Mouse (Mus musculus) heart, embryonic 10.5 days (tissue): Measurements from ENCODE around the gene Nxph3. TPM values are rescaled to one million over a fixed set of nuclear protein-coding genes. Genes with fewer than 3 reads are reported as not detected.

ENCODE experiments used
- DNase-seq: peaks from one replicate; pipeline ENCODE4 v3.0.0-alpha.2; 2017; ENCODE audit warnings: low spot score
- H3K27ac ChIP-seq: fragments of 300-500 bp; sonication (generic); 2 replicates; pipeline ENCODE4 v1.5.1; 2016; ENCODE audit warnings: mild to moderate bottlenecking
- H3K27me3 ChIP-seq: fragments of 300-500 bp; sonication (generic); 2 replicates; pipeline ENCODE4 v1.6.1; 2016; ENCODE audit warnings: mild to moderate bottlenecking; ENCODE audit not compliant: poor library complexity, insufficient read depth, severe bottlenecking
- H3K36me3 ChIP-seq: fragments of 300-500 bp; sonication (generic); 2 replicates; pipeline ENCODE4 v1.6.1; 2016; ENCODE audit warnings: mild to moderate bottlenecking, moderate library complexity
- H3K4me1 ChIP-seq: fragments of 300-500 bp; sonication (generic); 2 replicates; pipeline ENCODE4 v1.6.1; 2016; ENCODE audit warnings: mild to moderate bottlenecking
- H3K4me3 ChIP-seq: fragments of 300-500 bp; sonication (generic); 2 replicates; pipeline ENCODE4 v1.5.1; 2016; ENCODE audit warnings: mild to moderate bottlenecking, moderate library complexity
- H3K9me3 ChIP-seq: fragments of 300-500 bp; sonication (generic); 2 replicates; pipeline ENCODE4 v1.6.1; 2016; ENCODE audit warnings: mild to moderate bottlenecking, moderate library complexity
- WGBS: fragments of 180-500 bp; shearing (Covaris S2); methylation state at CpG from one replicate; pipeline ENCODE4 v1.1.7; 2016; 5-methylcytosine and 5-hydroxymethylcytosine counted together
- polyA plus RNA-seq: library from polyadenylated mRNA; unstranded; fragments of >200 nt; fragmentation: Nextera tagmentation; extraction: Ambion mirVana; gene quantifications from 2 replicates; pipeline ENCODE4 v1.2.1, GENCODE M21; 2016

The Nxph3 gene
- 0.21 and 0.77 TPM in 2 replicates for polyA plus RNA-seq

DNA sequence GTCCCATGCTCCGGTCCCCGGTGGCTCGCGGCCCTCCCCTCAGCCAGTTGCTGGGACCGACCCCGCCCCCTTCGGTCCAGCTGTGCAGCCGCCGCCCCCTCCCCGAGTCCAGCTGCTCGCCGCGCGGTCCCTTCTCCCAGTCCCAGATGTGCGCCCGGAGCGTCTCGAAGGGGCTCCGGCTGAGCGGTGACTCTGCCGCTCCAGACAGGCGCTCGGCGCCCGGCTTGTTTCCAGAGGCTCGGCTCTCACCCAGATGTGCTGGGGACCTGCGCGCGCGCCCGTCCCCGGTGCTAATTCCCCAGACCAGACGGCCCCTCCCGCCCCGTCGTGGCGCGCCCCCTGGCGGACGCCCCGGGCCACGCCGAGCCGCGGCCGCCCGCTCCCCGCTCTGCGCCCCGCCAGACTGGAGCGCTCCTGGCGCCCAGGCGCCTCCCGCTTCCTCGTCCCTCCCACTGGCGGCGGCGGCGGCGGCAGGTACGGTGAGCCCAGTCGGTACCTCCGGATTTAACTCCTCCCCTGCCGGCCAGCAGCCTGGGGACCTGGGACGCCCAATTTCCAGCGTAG is at the start of gene Nxph3:
Gene Nxph3, minus strand, starts transcription at position 273 of the 564 bp plus-strand sequence.
- Histone ChIP-seq H3K36me3 (no peaks in the 10 kb centered on the region), H3K27ac (peak within 1 kb of the TSS; percentile 67), H3K4me3 (peak within 1 kb of the TSS; percentile 71), H3K4me1 (peaks cover 42% of the 10 kb centered on the region), H3K27me3 (peaks cover 91% of the 10 kb centered on the region), H3K9me3 (no peaks in the 10 kb centered on the region)
- WGBS: under 1% methylated on average over 66 of the region's 66 CpGs
- no peak for DNase-seq

DNA sequence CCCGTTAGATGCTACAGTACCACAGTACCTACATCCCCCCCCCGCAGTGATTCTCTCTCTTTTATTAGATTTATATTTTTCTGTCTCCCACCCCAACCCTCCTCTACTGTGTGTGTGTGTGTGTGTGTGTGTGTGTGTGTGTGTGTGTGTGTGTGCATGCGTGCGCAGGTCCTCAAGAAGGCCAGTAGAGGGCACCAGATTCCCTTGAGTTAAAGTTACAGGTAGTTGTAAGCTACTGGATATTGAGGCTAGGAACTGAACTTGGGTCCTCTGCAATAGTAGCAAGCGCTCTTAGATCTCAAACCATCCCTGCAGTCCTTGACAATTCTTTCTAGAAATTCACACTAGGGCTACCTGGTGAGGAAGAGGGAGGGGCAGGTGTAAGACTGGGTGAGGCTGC is 49.5 kb upstream of the Nxph3 start:
- peaks cover 19% of the 10 kb centered on the region for H3K27me3 ChIP-seq
- H3K27ac ChIP-seq: no peak overlapping the region
- no peak for DNase-seq
- H3K9me3 ChIP-seq: no peaks in the 10 kb centered on the region; the same call in 1 of the 2 replicates
- peaks cover 31% of the 10 kb centered on the region for H3K4me1 ChIP-seq
- H3K36me3 ChIP-seq: no peaks in the 10 kb centered on the region
- WGBS: 92% methylated on average over 5 of the region's 5 CpGs
- no peak overlapping the region for H3K4me3 ChIP-seq

DNA sequence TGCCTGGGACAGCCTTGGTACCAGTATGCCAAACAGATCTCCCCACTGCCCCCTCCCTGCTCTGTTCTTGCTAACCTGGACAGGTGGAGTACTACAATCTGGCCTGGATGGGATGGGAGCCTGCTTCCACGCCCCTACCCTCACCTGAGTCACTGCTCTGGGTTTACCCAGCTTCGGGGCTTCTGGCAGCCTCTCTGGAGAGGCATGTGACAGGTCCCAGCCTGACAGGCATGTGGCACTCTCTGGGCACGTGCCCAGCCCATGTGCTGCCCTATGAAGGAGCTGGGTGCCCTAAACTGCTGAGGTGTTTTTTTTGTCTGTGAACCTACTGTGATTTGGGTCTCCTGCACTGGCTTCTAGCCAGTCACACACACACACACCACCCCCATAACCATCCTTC is 46.4 kb upstream of the Nxph3 start:
- DNase-seq: no peak
- Histone ChIP-seq H3K4me3 (no peak overlapping the region), H3K36me3 (no peaks in the 10 kb centered on the region), H3K9me3 (no peaks in the 10 kb centered on the region; the same call in 1 of the 2 replicates), H3K27ac (0 out of 2 replicates have a peak overlapping the region, but pooled peaks have one; percentile 1), H3K4me1 (peaks cover 23% of the 10 kb centered on the region), H3K27me3 (peaks cover 32% of the 10 kb centered on the region)
- 54% methylated on average over 3 of the region's 3 CpGs for WGBS

DNA sequence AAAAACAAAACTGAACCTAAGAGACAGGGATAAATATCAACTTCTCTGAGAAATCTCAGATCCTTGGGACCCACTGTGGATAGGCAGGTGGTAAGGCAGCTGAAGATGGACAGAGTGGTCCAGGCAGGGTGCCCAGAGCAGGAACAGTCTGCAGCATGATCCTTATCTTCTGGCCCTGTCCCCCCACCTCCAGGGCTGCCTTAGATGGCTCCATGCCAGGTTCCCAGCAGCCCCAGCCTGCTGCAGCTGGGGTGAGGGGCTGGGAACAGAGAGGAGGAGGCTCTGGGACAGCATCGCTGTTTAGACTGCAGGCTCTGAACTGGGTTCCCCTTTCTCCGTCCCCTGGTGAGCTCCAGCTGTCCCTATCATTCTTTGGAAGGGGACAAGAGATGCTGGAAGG is 45.4 kb upstream of the Nxph3 start:
- Histone ChIP-seq H3K36me3 (no peaks in the 10 kb centered on the region), H3K27me3 (peaks cover 35% of the 10 kb centered on the region), H3K4me1 (peaks cover 18% of the 10 kb centered on the region), H3K27ac (no peak overlapping the region), H3K9me3 (no peaks in the 10 kb centered on the region; the same call in 1 of the 2 replicates), H3K4me3 (no peak overlapping the region)
- 75% methylated on average over 2 of the region's 2 CpGs for WGBS
- no peak for DNase-seq

DNA sequence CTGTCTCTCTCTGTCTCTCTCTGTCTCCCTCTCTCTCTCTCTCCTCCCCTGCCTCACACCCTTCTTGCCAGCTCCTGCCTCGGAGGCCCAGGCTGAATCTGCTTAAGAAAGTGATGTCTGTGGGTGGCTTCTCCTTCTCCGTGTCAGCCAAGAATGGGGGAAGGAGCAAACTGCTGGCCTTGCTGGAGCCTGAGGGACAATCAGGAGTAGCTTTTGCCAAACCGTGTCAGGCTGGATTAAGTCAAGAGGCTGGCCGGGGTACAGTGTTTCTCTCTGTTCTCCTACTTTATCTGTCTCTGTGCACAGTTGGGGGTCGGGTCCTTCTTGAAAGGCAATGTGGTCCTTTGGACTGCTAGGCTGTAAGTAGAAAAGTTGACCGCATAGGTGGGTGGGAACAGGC is 43.3 kb upstream of the Nxph3 start:
- Histone ChIP-seq H3K36me3 (no peaks in the 10 kb centered on the region), H3K27ac (no peak overlapping the region), H3K9me3 (no peaks in the 10 kb centered on the region), H3K4me1 (peaks cover 18% of the 10 kb centered on the region), H3K4me3 (no peak overlapping the region), H3K27me3 (peaks cover 37% of the 10 kb centered on the region)
- WGBS: 23% methylated on average over 6 of the region's 6 CpGs
- DNase-seq: no peak

DNA sequence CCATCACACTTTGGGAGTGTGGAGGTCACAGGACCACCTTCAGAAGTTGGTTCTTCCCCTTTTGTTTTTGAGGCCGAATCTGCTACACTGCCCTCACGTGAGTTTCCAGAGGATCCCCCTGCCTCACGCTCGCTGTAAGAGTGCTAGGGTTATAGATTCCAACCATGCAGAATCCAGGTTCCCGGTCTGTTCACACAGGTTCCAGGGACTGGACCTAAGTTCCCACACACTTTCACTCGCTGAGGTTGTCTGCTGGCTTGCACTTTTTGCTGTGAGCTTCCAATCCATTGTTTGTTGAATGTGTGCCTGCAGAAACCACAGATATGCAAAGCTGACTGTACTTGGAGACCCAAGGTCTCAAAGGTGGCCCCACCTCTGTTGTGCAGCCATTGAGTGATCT is 42.7 kb upstream of the Nxph3 start:
- Histone ChIP-seq H3K36me3 (no peaks in the 10 kb centered on the region), H3K4me1 (peaks cover 18% of the 10 kb centered on the region), H3K27me3 (peaks cover 37% of the 10 kb centered on the region), H3K27ac (no peak overlapping the region), H3K9me3 (no peaks in the 10 kb centered on the region), H3K4me3 (no peak overlapping the region)
- DNase-seq: no peak
- WGBS: 79% methylated on average over 6 of the region's 6 CpGs

DNA sequence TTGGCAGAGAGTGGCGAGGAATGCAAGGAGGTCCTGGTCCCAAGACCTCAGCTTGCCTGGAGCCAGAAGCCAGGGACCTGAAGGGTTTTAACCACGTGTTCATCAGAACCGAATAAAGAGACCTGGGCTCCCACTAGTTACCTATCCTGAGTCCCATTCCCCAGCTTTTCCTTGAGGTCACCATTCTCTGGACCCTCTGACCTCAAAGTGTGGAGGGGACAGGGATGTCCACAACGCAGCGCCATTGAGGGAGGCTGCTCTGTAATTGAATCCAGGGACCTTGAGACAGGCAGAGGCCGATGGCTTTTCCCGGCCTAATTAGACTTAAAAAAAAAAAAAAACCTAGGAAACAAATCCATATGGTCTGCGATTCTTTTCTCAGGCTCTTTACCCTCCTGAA is 40.9 kb upstream of the Nxph3 start:
- no peak for DNase-seq
- H3K27ac ChIP-seq: no peak overlapping the region

DNA sequence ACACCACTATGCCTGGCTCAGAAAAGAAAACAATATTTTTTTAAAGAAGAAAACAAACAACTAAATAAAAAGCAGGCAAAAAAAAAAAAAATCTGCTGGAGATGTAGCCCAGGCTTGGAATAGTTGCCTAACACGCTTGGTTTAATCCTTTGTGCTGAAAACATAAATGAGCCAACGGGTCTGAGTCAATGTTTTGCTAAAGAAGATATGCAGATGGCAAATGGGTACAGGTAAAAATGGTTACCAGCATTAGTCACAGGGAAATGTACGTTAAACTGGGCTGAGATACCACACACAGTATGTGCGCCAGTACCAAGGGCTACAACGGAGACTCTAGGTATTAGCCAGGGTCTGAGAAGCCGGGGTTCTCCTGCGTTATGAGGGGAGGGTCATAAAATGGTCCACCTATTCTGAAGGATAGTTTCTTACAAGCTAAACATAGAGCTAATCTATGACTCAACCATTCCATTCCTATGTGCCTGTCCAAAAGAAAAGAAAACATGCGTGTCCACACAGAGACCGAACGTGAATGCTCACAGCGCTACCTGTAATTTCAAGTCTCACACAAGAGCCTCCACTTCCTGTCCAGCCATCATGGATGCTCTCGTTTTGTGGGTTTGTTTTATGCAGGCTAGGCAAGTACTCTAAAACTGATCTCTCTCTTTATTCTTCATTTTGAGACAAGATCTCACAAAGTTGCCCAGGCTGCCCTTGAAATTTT is 36.1 kb upstream of the Nxph3 start:
- WGBS: 84% methylated on average over 12 of the region's 12 CpGs
- Histone ChIP-seq H3K36me3 (no peaks in the 10 kb centered on the region), H3K9me3 (no peaks in the 10 kb centered on the region), H3K4me3 (no peak overlapping the region), H3K4me1 (peaks cover 9% of the 10 kb centered on the region; the same call in 1 of the 2 replicates), H3K27ac (no peak overlapping the region), H3K27me3 (0 out of 2 replicates have a peak, but pooled peaks cover 5% of the 10 kb centered on the region)
- no peak for DNase-seq

More for the DNA sequence above, 40.9 kb upstream of the Nxph3 start:
- Histone ChIP-seq H3K9me3 (no peaks in the 10 kb centered on the region), H3K4me3 (no peak overlapping the region), H3K4me1 (peaks cover 16% of the 10 kb centered on the region), H3K36me3 (no peaks in the 10 kb centered on the region), H3K27me3 (peaks cover 32% of the 10 kb centered on the region)
- 50% methylated on average over 8 of the region's 8 CpGs for WGBS

DNA sequence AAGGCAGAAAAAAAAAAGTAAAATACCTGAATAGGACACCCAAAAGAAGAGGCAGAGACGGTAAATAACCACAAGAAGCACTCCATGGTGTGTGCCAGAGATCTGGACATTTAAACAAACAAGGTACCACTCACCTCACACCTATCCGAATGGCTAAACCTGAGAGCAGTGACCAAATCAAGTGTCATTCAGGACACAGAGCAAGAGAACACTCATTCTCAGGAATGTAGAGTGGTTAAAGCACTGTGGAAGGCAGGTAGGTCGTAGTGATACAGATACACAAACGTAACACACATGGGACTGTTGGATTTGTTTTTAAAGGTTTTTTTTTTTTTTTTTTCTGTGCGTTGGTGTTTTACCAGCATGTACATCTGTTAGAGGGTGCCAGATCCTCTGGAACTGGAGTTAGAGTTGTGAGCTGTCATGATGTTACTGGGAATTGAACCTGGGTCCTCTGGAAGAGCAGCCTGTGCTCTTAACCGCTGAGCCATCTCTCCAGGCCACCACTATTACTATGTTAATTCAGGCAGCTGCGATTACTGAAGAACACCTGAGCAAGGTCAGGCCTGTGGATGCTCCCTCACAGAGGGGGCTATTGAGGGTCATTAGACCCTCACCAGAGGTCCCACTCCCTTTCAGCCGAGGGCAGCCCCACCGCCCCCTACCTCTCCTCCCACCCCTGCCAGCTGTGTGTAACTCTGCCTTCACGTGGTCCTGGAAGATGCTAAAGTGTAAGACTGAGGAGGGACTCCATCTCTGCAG is 31.8 kb upstream of the Nxph3 start:
- WGBS: 77% methylated on average over 10 of the region's 10 CpGs
- peaks cover 31% of the 10 kb centered on the region for H3K4me1 ChIP-seq
- H3K9me3 ChIP-seq: no peaks in the 10 kb centered on the region
- no peak overlapping the region for H3K27ac ChIP-seq
- H3K4me3 ChIP-seq: no peak overlapping the region
- H3K27me3 ChIP-seq: 0 out of 2 replicates have a peak, but pooled peaks cover 2% of the 10 kb centered on the region
- no peaks in the 10 kb centered on the region for H3K36me3 ChIP-seq
- no peak for DNase-seq

DNA sequence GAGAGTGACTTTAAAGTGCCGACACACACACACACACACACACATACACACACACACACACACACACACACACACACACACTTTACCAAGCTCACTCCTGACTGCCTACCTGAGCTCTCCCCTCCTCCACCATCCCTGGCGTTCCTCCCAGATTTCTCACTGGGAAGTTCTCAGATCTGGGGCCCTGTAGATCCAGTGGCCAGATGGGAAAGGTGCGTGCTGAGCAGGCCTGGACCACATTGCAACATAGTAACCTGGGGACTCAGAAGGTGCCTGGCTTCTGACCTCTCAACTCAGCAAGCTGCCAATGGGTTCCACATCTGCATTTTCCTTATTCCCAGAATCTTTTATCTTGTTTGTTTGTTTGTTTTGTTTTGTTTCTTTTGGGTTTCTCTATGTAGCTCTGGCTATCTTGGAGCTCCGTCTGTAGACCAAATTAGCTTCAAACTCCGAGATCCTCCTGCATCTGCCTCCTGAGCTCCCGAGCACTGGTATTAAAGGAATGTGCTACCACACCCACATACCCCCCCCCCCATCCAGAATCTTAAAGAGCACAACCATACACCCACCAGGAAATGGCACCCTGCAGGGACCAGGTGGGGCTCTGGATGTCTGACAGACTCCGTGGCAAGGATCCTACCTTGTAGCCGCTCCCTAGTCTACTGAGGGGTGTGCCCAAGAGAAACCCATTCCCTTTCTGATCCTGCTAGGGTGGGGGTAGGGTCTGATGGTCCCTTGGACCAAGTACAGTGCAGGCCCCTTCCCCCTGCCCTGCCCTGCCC is 30.4 kb upstream of the Nxph3 start:
- H3K27ac ChIP-seq: no peak overlapping the region; the same call in 1 of the 2 replicates
- H3K9me3 ChIP-seq: no peaks in the 10 kb centered on the region
- 79% methylated on average over 8 of the region's 8 CpGs for WGBS
- peaks cover 16% of the 10 kb centered on the region; the same call in 1 of the 2 replicates for H3K27me3 ChIP-seq
- no peak for DNase-seq
- no peak overlapping the region for H3K4me3 ChIP-seq
- no peaks in the 10 kb centered on the region for H3K36me3 ChIP-seq
- H3K4me1 ChIP-seq: peaks cover 43% of the 10 kb centered on the region

DNA sequence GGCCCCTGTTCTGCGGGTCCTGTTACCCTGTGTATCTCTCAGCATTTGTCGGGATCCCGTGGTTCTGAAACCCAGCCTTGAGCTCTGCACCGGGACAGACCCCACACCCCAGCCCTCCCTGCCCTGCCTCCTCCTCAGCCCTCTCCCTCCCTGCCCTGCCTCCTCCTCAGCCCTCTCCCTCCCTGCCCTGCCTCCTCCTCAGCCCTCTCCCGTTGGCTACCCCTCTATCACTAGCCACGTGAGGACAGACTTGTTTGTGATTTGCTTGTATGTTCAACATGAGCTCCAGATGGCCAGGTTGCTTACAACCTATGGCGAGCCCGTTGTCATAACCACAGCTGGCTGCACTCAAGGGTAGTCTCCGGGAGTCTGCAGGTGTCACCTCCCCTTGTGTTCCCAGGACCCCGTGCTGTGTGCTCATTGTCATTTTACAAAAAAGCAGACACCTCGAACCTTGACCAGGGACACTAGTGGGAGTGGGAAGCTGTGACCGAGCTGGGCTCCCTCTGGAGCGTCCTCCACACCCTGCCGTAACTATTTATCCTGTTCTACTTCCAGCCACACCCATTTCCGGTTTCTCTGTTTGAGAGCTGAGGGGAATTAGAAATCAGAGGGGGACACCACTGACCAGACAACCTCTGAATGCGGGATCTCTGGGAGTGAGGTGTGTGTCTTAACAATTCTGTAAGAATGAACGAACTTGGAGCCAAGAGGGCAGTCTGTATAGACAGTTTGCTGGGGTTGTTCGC is 26.4 kb upstream of the Nxph3 start:
- Histone ChIP-seq H3K27ac (peak overlapping the region; percentile 31; the same call in 1 of the 2 replicates), H3K36me3 (no peaks in the 10 kb centered on the region), H3K4me1 (peaks cover 37% of the 10 kb centered on the region), H3K27me3 (peaks cover 33% of the 10 kb centered on the region), H3K4me3 (peak overlapping the region; percentile 31), H3K9me3 (no peaks in the 10 kb centered on the region)
- WGBS: 30% methylated on average over 18 of the region's 18 CpGs
- no peak for DNase-seq
